Mouse (Mus musculus) adrenal gland (tissue): ENCODE results near the gene Krtap9-3.
"Not testable (repeated sequence)": the region's sequence is repeated elsewhere in the genome, so short reads cannot be mapped to it uniquely, and the experiment has no call there.

Experiments used
- intact Hi-C: fragments of 180-260 bp; cut with DNase I; formaldehyde crosslinking; loops from one replicate; pipeline ENCODE4 v1.15.1; 2025
- long read RNA-seq, 2 experiments: library from polyadenylated mRNA; unstranded; transcript quantifications; one replicate each; pipeline ENCODE4 v2.0.0; 2020; ENCODE audit warnings: borderline replicate concordance in 1 of 2; ENCODE audit not compliant: insufficient replicate concordance in 1 of 2

The Krtap9-3 gene
- long read RNA-seq, experiment 1 = 0 reads
- long read RNA-seq, experiment 2 = 0 reads

GRCm38 (mm10) chr11:99597742-99598141 lies at the start of gene Krtap9-3:
Krtap9-3 (minus strand) TSS chr11:99598105.
- intact Hi-C loops = not testable (repeated sequence)

DNA sequence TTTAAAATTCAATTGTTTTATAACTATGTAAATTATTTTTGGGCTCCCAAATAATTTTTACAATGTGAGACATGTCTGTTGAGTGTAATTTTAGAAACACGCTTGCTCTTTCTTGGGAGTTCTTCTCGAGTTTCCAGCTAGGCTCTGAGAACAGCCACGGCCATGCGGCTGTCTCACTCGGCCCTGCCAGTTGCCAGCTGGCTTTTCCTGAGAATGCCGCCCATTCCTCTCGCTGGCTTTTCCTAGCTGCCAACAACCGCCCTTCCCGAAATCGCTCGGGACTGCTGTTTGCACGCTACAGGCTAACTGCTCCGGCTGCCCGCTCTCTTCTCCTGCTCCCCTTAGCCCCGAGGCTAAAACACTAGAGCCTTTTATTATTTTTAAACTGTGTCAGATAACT lies 48.5 kb upstream of the Krtap9-3 start:
- intact Hi-C loops = no loop called here

DNA sequence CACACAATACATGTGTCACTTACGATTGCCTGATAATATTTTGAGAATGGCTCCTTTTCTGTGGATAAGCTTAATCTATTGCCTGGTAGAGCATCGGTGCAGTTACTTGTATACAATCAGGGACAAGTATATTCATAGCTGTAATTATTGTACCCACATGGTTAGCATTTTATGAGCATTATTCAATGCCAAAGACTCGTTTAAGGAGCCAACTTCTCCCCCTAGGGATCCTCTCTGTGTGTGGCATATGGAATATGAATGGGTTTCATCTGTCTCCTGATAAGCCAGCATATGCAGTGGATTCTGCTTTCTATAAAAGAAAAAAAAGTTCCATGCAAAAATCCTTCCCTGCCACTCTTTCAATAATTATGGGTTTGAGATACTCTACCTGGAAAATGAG lies 46.4 kb upstream of the Krtap9-3 start:
- intact Hi-C loops = no loop called here

DNA sequence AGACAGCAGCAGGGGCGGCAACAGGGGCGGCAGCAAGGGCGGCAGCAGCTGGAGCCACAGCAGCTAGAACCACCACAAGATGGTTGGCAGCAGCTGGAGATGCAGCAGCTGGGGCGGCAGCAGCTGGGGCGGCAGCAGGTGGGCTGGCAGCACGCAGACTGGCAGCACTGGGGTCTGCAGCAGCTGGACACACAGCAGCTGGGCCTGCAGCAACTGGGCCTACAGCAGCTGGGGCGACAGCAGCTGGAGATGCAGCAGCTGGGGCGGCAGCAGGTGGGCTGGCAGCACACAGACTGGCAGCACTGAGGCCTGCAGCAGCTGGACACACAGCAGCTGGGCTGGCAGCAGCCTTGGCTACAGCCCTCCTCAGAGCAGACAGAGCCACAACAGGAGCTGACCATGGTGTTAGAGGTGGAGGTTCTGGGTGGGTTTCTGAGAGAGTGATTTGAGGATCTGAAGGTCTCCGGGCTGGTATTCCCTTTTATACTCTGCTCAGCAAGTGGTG lies 45.8 kb upstream of the Krtap9-3 start, which contains the start of gene Krtap4-7:
Gene Krtap4-7, minus strand, starts transcription at position 455 of the 505 bp plus-strand sequence.
- intact Hi-C loops = not testable (repeated sequence)

DNA sequence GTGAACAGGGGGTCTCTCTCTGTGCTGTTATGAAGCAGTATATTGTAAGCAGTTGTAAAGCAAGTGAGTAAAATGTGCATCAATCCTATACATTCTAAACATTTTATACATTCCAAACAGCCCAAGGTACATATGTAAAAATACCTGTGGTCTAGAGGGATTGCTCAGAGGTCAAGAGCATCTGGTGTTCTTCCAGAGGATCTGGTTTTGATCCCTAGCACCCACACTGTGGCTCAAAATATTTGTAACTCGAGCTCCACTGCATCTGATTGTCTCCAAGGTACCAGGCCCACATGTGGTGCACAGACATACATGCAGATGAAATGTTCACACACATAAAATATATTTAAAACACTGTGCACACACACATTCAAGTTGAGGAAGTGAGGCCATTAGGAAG lies 43.0 kb upstream of the Krtap9-3 start:
- intact Hi-C loops = no loop called here

DNA sequence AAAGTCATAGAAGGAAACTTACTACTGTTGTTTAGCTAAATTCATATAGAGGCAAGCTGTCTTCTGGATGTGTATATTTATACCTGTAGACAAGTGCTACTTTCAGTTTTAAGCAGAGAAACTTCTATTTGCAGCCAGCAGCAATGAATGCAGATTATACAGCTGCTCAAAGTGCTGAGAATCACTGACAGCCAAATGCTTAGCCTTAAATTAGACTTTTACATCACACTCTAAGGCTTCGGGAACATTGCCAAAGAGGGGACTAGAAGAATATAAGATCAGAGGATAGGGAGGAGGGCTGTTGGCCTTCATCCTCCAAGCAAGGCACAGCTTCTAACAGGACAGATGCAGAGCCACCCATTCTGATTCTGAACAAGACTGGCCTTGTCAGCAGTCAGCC lies 39.2 kb upstream of the Krtap9-3 start:
- intact Hi-C loops = no loop called here

DNA sequence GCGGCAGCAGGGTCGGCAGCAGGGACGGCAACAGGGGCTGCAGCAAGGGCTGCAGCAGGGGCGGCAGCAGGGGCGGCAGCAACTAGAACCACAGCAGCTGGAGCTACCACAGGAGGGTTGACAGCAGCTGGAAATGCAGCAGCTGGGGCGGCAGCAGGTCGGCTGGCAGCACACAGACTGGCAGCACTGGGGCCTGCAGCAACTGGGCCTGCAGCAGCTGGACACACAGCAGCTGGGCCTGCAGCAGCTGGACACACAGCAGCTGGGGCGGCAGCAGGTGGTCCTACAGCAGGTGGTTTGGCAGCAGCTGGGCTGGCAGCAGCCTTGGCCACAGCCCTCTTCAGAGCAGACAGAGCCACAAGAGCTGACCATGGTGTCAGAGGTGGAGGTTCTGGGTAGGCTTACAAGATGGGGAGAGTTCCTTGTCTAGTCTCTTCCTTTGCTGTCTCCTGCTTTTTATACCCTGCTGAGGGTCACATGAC lies 36.8 kb upstream of the Krtap9-3 start, which contains the start of gene Krtap4-2:
Gene Krtap4-2, minus strand, starts transcription at position 432 of the 482 bp plus-strand sequence.
- intact Hi-C loops = no loop called here

GRCm38 (mm10) chr11:99633293-99633692 lies 35.4 kb upstream of the Krtap9-3 start:
- intact Hi-C loops = no loop called here

- intact Hi-C loops = no loop called here
Observed at GRCm38 (mm10) chr11:99630890-99631289, 33.0 kb upstream of the Krtap9-3 start.

DNA sequence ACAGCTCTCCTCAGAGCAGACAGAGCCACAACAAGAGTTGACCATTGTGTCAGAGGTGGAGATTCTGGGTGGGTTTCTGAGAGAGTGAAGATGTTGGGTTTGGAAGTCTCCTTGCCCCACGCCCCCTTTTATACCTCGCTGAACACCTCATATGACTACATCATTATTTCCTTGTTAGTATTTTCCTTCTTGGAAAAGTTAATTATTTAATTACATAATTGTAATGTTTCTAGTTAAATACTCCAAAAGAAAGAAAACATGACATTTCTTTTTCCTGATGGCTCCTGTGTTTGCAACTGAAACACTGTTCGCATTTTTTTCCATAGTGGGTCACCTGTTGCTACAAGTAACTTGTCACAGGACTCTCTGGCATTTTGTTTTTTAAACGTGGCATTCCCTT lies 30.2 kb upstream of the Krtap9-3 start, which contains the start of gene Krtap4-1:
Gene Krtap4-1, minus strand, starts transcription at position 101 of the 400 bp plus-strand sequence.
- intact Hi-C loops = no loop called here

DNA sequence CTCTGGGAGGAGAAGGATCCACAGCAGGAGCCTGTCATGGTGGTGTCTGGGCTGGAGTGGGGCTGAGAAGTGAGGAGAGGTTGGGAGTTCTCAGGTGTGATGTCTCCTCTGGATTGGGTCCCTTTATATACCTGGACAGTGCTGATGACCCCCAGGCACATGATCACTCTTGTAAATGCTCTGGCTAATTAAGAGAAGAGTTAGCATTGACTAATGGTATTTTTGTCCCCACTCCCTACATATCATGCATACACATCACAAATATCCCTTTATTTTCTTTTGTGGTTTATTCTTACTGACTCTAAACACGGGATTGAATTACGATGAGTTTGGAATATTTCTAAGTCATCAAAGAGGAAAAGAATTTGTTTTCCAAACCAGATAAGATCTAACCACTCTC lies 22.4 kb upstream of the Krtap9-3 start, which contains the start of gene Gm11562:
Gene Gm11562, minus strand, starts transcription at position 101 of the 400 bp plus-strand sequence.
- intact Hi-C loops = no loop called here

DNA sequence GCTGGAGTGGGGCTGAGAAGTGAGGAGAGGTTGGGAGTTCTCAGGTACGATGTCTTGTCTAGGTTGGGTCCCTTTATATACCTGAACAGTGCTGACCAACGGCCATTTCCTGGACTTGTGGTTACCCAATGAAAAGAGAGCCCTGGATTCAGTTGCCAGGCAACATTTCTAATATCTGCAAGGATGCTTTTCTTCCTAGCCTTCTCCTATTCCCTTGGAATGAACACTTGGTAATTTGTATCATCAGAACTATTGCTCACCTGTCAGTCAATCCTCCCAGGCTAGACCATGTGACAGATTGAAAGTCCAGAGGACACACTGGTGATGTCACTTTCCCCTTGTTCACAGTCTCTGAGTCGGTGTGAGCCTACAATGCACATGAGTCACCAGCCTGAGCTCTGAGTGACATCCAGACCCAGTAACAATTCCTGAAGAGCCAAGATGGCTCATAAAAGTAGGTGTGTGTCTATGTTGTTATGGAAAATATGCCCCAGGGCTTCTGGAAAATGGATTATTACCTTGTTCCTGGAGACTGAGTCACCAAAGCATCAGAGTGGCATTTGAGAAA lies 17.0 kb upstream of the Krtap9-3 start, which contains the start of gene Krtap2-4:
Gene Krtap2-4, minus strand, starts transcription at position 51 of the 568 bp plus-strand sequence.
- intact Hi-C loops = no loop called here

DNA sequence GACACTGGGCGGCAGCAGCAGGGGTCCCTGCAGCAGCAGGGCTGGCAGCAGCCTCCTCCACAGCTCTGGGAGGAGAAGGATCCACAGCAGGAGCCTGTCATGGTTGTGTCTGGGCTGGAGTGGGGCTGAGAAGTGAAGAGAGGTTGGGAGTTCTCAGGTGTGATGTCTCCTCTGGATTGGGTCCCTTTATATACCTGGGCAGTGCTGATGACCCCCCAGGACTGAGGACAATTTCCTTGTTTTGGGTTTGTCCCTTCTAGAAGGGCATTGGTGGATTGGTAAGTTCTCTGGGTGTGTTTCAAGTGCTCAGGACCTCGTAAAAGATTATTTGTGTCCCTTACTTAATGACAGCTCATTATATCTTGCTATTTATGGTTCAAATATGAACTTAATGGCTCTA lies 12.2 kb upstream of the Krtap9-3 start, which contains the start of gene Gm11937:
Gene Gm11937, minus strand, starts transcription at position 101 of the 400 bp plus-strand sequence.
- intact Hi-C loops = not testable (repeated sequence)

DNA sequence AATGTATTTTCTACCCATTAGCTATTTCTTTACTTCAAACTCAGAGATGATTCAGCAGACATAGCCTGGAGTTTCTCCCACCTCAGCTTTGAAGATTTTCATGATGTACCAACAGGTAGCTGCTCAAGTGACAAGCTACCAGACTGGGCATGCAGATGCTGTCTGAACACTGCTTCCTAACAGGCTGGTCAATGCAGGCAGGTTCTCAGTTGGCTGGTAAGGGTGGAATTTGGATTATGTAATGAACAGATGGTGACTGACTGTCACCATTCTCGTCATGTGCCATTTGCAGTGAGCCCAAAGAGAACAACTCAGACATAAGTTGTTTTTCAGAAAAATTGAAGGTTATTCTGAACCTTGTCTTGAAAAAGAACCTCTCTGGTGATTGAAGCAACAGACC lies 11.2 kb upstream of the Krtap9-3 start:
- intact Hi-C loops = no loop called here

DNA sequence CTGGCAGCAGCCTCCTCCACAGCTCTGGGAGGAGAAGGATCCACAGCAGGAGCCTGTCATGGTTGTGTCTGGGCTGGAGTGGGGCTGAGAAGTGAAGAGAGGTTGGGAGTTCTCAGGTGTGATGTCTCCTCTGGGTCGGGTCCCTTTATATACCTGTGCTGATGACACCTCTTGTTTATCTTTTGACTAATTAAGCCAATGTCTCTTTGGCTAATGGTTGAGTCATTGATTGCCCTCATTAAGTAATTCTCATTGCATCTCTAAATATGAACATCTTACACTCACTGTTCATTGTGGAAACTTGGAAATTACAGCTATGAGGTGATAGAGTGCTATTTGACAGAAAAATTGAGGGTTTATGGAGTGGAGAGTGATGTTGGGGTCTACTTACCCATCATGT lies 5.3 kb upstream of the Krtap9-3 start, which contains the start of gene Gm11938:
Gene Gm11938, minus strand, starts transcription at position 101 of the 400 bp plus-strand sequence.
- intact Hi-C loops = not testable (repeated sequence)

- intact Hi-C loops = no loop called here
Observed at GRCm38 (mm10) chr11:99590981-99591380, 6.9 kb downstream of the Krtap9-3 start, which contains the start of gene Krtap1-3. Krtap1-3 (minus strand) TSS chr11:99591339.

DNA sequence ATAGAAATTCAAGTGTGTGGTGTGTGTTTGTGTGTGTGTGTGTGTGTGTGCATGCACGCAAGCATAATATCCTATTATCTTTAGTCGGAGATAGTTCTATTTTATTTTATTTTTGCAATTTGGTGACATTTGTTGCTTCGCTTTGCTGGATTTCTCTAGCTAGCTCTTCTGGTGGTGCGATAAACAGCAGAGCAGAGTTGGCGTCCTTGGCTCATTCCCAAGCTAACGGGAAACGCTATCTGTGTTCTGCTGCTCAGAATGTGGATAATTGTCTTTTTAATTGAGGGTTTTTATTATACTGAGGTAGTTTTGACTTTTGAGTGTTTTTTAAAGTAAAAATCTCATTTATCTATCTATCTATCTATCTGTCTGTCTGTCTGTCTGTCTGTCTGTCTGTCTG lies 12.8 kb downstream of the Krtap9-3 start:
- intact Hi-C loops = no loop called here

- intact Hi-C loops = no loop called here
Observed at GRCm38 (mm10) chr11:99583245-99583704, 14.6 kb downstream of the Krtap9-3 start, which contains the start of gene Krtap1-4. Krtap1-4 (minus strand) TSS chr11:99583654.

GRCm38 (mm10) chr11:99581564-99581963 lies 16.3 kb downstream of the Krtap9-3 start:
- intact Hi-C loops = no loop called here

DNA sequence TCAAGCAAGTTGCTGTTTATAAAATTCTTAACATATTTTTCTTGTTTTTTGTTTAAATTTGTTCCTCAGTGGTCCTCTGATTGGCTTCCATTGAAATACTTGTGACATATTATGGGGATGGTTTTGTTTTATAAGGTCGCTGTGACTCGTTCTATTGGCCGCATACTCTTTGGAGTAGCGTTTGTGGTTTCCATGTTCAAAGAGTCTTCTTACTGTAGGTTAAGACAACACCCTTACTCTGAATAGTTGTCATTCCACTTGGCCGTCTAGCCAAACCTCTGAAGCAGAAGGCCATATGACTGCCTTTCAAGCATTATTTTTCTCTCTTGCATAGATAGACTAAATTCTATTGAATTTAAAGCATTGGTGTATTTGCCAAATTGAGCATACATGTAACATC lies 16.9 kb downstream of the Krtap9-3 start:
- intact Hi-C loops = no loop called here

DNA sequence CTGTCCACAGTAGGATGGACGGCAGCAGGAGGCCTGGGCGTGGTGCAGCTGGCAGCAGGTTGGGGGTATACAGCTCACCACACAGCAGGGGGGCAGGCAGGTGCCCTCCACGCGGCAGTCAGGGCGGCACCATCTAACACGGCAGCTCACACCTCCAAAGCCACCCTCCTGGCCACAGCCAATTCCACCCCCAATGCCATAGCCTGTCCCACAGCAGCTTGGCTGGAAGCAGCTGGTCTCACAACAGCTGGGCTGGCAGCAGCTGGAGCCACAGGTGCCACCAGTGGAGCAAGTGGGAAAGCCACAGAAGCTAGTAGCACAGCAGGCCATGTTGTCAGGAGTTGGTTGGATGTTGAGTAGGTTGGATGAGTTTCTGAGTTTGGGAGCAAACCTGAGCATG lies 17.3 kb downstream of the Krtap9-3 start, which contains the start of gene Krtap1-5:
Gene Krtap1-5, minus strand, starts transcription at position 381 of the 400 bp plus-strand sequence.
- intact Hi-C loops = no loop called here

GRCm38 (mm10) chr11:99574106-99574505 lies 23.8 kb downstream of the Krtap9-3 start:
- intact Hi-C loops = loop anchor here (5.0 to 10.0 kb wide), 2 partner anchors 107 to 431 kb away; no protein-coding TSS in a partner anchor
